Mouse (Mus musculus) lung, adult 2 months (tissue): ENCODE data around the gene Robo3.

Experiments used
- CTCF ChIP-seq: fragments of 200-500 bp; IDR thresholded peaks from 2 replicates; pipeline ENCODE4 v1.5.1; 2011; ENCODE audit warnings: mild to moderate bottlenecking, low read length, control low read depth; ENCODE audit not compliant: insufficient read depth
- POLR2A ChIP-seq: fragments of 200-500 bp; IDR thresholded peaks from 2 replicates; pipeline ENCODE4 v1.6.1; 2011; ENCODE audit warnings: low read depth, mild to moderate bottlenecking, control low read depth, low read length, borderline replicate concordance; ENCODE audit errors: extremely low read depth

- TF ChIP-seq CTCF: no peak
- TF ChIP-seq POLR2A: no peak
Observed at GRCm38 (mm10) chr9:37367301-37368080, 65.6 kb downstream of the Robo3 start, which contains the start of gene Hepacam.
